Mouse (Mus musculus): ENCODE results near the gene Klk15. TPM values are rescaled to one million over a fixed set of nuclear protein-coding genes. Genes with fewer than 3 reads are reported as not detected.
"Not testable (repeated sequence)": the region's sequence is repeated elsewhere in the genome, so short reads cannot be mapped to it uniquely, and the experiment has no call there.

The Klk15 gene
- polyA plus RNA-seq, 2 experiments: not detected

GRCm38 (mm10) chr7:43925985-43926384 is 7.6 kb upstream of the Klk15 start:
- Histone ChIP-seq H3K4me1 (ENCODE audit: control insufficient read depth, insufficient read depth, low read length) (no peaks in the 10 kb centered on the region), H3K9ac (ENCODE audit: low read depth, low read length, severe bottlenecking) (no peak overlapping the region), H3K4me2 (replicated peaks; ENCODE audit: low read depth, low read length, severe bottlenecking) (no peak overlapping the region), H3K36me3 (ENCODE audit: control insufficient read depth, insufficient read depth, low read length) (no peaks in the 10 kb centered on the region), H3K4me3 (replicated peaks; ENCODE audit: low read length) (no peak overlapping the region), H3K27me3 (ENCODE audit: control insufficient read depth, insufficient read depth, low read length) (no peaks in the 10 kb centered on the region), H3K27ac (replicated peaks; ENCODE audit: low read depth, low read length) (no peak overlapping the region), H3K9me3 (ENCODE audit: control insufficient read depth, low read length) (no peaks in the 10 kb centered on the region)
- no peak for ATAC-seq (ENCODE audit: low FRiP score, low read depth)
- WGBS: 54% methylated on average over 5 of the region's 5 CpGs
- no peak for DNase-seq (ENCODE audit: low spot score)
- no peak for TF ChIP-seq POLR2A (IDR thresholded peaks at IDR 0.05; ENCODE audit: borderline replicate concordance, extremely low read depth, insufficient read depth, insufficient read length)

DNA sequence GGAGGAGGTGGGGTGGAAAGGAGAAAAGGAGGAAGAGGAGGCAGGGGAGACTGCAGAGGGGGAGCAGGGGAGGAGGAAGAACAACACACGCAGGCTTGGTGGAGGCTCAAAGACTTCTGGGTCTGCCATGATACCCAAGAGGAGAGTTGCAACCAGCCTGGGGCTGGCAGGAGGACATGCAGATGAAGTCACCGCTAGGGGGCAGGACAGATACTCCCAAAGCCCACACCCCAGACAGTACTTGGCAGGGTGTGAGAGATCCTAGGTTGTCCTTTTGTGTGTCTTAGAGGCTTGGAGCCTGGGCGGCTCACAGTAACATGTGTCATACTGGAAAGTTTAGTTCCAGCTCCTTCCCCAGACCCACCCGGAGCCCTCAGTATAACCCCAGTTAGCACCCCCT is 5.0 kb upstream of the Klk15 start:
- Histone ChIP-seq H3K9me3 (ENCODE audit: control insufficient read depth, low read length) (no peaks in the 10 kb centered on the region), H3K9ac (ENCODE audit: low read depth, low read length, severe bottlenecking) (no peak overlapping the region), H3K4me3 (replicated peaks; ENCODE audit: low read length) (no peak overlapping the region), H3K36me3 (ENCODE audit: control insufficient read depth, insufficient read depth, low read length) (no peaks in the 10 kb centered on the region), H3K4me1 (ENCODE audit: control insufficient read depth, insufficient read depth, low read length) (no peaks in the 10 kb centered on the region), H3K27me3 (ENCODE audit: control insufficient read depth, insufficient read depth, low read length) (no peaks in the 10 kb centered on the region), H3K27ac (replicated peaks; ENCODE audit: low read depth, low read length) (no peak overlapping the region), H3K4me2 (replicated peaks; ENCODE audit: low read depth, low read length, severe bottlenecking) (no peak overlapping the region)
- DNase-seq (ENCODE audit: low spot score) (peak; percentile 14), ATAC-seq (ENCODE audit: low FRiP score, low read depth) (no peak)
- 52% methylated on average over 4 of the region's 4 CpGs for WGBS
- no peak for TF ChIP-seq POLR2A (IDR thresholded peaks at IDR 0.05; ENCODE audit: borderline replicate concordance, extremely low read depth, insufficient read depth, insufficient read length)

DNA sequence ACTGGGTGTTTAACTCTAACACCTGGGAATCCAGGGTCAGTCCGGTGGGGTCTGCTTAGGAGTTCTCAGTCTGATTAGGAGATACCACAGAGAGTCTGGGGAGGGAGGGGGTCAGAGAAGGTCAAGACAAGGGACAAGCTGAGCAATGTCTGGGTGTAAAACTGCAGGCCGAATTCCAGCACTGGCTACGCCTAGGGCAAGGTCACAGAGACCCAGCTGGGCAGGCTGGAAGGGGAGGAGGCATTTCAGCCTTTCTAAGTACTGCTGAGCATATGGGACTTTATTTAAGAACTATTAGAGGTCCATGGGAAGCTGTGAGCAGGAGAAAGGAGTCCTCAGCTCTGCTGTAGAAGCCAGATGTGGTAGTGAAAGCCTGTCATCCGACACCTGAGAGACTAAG is 1.2 kb upstream of the Klk15 start:
- no peaks in the 10 kb centered on the region for H3K27me3 ChIP-seq (ENCODE audit: control insufficient read depth, insufficient read depth, low read length)
- no peak overlapping the region for H3K9ac ChIP-seq (ENCODE audit: low read depth, low read length, severe bottlenecking)
- no peak for TF ChIP-seq POLR2A (IDR thresholded peaks at IDR 0.05; ENCODE audit: borderline replicate concordance, extremely low read depth, insufficient read depth, insufficient read length)
- H3K4me2 ChIP-seq (replicated peaks; ENCODE audit: low read depth, low read length, severe bottlenecking): no peak overlapping the region
- no peak for ATAC-seq (ENCODE audit: low FRiP score, low read depth)
- DNase-seq (ENCODE audit: low spot score): no peak
- no peaks in the 10 kb centered on the region for H3K9me3 ChIP-seq (ENCODE audit: control insufficient read depth, low read length)
- H3K4me3 ChIP-seq (replicated peaks; ENCODE audit: low read length): no peak overlapping the region
- no peaks in the 10 kb centered on the region for H3K36me3 ChIP-seq (ENCODE audit: control insufficient read depth, insufficient read depth, low read length)
- no peak overlapping the region for H3K27ac ChIP-seq (replicated peaks; ENCODE audit: low read depth, low read length)
- WGBS: 51% methylated on average over 4 of the region's 4 CpGs
- H3K4me1 ChIP-seq (ENCODE audit: control insufficient read depth, insufficient read depth, low read length): no peaks in the 10 kb centered on the region

DNA sequence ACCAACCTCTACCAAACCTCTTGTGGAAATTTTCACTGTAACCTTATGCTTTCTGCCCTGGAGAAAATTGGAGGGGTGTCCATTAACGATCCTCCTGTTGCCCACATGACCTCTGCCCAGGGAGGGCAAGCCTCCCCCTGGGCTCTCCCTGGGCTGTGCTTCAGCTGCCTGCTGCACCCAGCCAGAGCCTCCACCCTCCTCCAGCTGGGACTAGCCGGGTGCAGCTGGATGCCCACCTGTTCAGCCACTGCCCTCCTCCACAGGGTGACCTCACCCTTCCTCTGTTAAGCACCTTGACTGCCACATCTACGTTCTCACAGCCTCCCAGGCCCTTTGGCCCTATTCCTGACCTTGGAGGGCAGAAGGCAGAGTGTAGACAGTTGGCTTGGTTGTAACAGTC is 1.2 kb downstream of the Klk15 start:
- Histone ChIP-seq H3K4me1 (ENCODE audit: control insufficient read depth, insufficient read depth, low read length) (no peaks in the 10 kb centered on the region), H3K27ac (replicated peaks; ENCODE audit: low read depth, low read length) (no peak overlapping the region), H3K27me3 (ENCODE audit: control insufficient read depth, insufficient read depth, low read length) (no peaks in the 10 kb centered on the region), H3K36me3 (ENCODE audit: control insufficient read depth, insufficient read depth, low read length) (no peaks in the 10 kb centered on the region), H3K9me3 (ENCODE audit: control insufficient read depth, low read length) (no peaks in the 10 kb centered on the region), H3K9ac (ENCODE audit: low read depth, low read length, severe bottlenecking) (no peak overlapping the region), H3K4me2 (replicated peaks; ENCODE audit: low read depth, low read length, severe bottlenecking) (no peak overlapping the region), H3K4me3 (replicated peaks; ENCODE audit: low read length) (no peak overlapping the region)
- TF ChIP-seq POLR2A (IDR thresholded peaks at IDR 0.05; ENCODE audit: borderline replicate concordance, extremely low read depth, insufficient read depth, insufficient read length): no peak
- DNase-seq (ENCODE audit: low spot score): no peak
- ATAC-seq (ENCODE audit: low FRiP score, low read depth): no peak
- WGBS: 49% methylated on average over 3 of the region's 3 CpGs

GRCm38 (mm10) chr7:43936551-43936950 is 3.0 kb downstream of the Klk15 start:
- WGBS: 87% methylated on average over 14 of the region's 14 CpGs
- Histone ChIP-seq H3K4me2 (replicated peaks; ENCODE audit: low read depth, low read length, severe bottlenecking) (no peak overlapping the region), H3K4me1 (ENCODE audit: control insufficient read depth, insufficient read depth, low read length) (no peaks in the 10 kb centered on the region), H3K36me3 (ENCODE audit: control insufficient read depth, insufficient read depth, low read length) (no peaks in the 10 kb centered on the region), H3K27ac (replicated peaks; ENCODE audit: low read depth, low read length) (no peak overlapping the region), H3K4me3 (replicated peaks; ENCODE audit: low read length) (no peak overlapping the region), H3K9me3 (ENCODE audit: control insufficient read depth, low read length) (no peaks in the 10 kb centered on the region), H3K9ac (ENCODE audit: low read depth, low read length, severe bottlenecking) (no peak overlapping the region), H3K27me3 (ENCODE audit: control insufficient read depth, insufficient read depth, low read length) (no peaks in the 10 kb centered on the region)
- no peak for TF ChIP-seq POLR2A (IDR thresholded peaks at IDR 0.05; ENCODE audit: borderline replicate concordance, extremely low read depth, insufficient read depth, insufficient read length)
- DNase-seq (ENCODE audit: low spot score): no peak
- no peak for ATAC-seq (ENCODE audit: low FRiP score, low read depth)

GRCm38 (mm10) chr7:43942293-43942692 is 8.8 kb downstream of the Klk15 start:
- not testable (repeated sequence) for H3K36me3 ChIP-seq (ENCODE audit: control insufficient read depth, insufficient read depth, low read length); H3K9ac ChIP-seq (ENCODE audit: low read depth, low read length, severe bottlenecking); H3K27me3 ChIP-seq (ENCODE audit: control insufficient read depth, insufficient read depth, low read length); DNase-seq (ENCODE audit: low spot score); H3K27ac ChIP-seq (replicated peaks; ENCODE audit: low read depth, low read length); H3K4me3 ChIP-seq (replicated peaks; ENCODE audit: low read length); H3K4me2 ChIP-seq (replicated peaks; ENCODE audit: low read depth, low read length, severe bottlenecking); ATAC-seq (ENCODE audit: low FRiP score, low read depth); H3K9me3 ChIP-seq (ENCODE audit: control insufficient read depth, low read length); H3K4me1 ChIP-seq (ENCODE audit: control insufficient read depth, insufficient read depth, low read length)
- 65% methylated on average over 3 of the region's 3 CpGs for WGBS

Data from limb, embryonic 14.5 days (tissue).